Mouse (Mus musculus): ENCODE data around the gene Stt3a. TPM values are rescaled to one million over a fixed set of nuclear protein-coding genes. Genes with fewer than 3 reads are reported as not detected.
A peak's percentile ranks its signal among the peaks of the same experiment; 100 is the strongest.

Gene Stt3a
- 123 and 127 TPM in 2 replicates for polyA plus RNA-seq (2015; fragmentation: Nextera tagmentation; extraction: Ambion mirVana)

DNA sequence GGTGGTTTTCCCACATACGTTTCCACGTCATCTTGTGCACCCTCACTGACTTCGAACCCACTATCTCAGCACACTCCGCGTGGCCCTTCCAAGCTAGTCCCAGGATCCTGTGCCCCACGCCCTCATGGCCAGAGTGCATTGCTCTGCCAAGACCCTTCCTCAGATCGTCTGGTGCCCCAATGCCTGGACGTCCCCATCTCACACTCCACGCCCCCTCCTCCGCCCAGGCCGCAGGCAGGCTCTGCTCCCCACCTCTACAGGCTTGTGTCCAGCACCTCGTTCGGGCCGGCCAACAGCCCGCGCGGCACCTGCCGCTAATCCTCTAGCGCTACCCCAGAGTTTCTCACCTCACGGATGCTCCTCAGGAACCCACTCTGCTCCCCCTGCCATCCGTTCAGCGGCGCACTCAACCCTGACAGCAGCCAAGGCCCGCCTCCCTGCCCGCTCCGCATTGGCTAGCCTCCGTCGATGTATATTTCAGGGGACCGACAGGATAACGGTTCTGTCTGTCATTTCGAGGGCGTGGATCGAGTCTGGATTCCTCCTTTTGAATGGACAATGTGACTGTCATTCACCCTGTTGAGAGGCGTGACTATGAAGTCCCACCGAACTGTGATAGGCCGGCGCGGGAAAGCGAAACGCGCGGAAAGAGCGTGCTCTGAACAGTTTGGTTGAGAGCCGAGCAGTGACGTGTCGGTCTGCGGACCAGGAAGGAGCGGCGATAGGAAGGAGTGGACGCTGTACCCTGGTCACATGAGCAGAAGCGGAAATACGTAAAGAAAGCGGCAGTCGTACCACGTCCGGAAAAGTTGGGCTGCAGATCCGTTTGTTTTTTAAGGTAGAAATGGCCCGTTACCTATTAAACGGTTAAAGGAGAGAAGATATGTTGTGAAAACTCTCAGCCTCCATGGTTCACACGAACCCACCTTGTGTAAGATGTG lies at the start of gene Stt3a:
Gene Stt3a, minus strand, starts transcription at position 477 of the 941 bp plus-strand sequence.
- H3K27me3 ChIP-seq (ENCODE audit: control insufficient read depth, insufficient read depth, low read length): no peaks in the 10 kb centered on the region
- H3K4me1 ChIP-seq (ENCODE audit: control insufficient read depth, insufficient read depth, low read length): peaks cover 16% of the 10 kb centered on the region
- no peaks in the 10 kb centered on the region for H3K9me3 ChIP-seq (replicated peaks; ENCODE audit: control insufficient read depth, low read length)
- peaks cover 6% of the 10 kb centered on the region for H3K36me3 ChIP-seq (ENCODE audit: control insufficient read depth, insufficient read depth)
- peak within 1 kb of the TSS; percentile 91 for H3K4me2 ChIP-seq (ENCODE audit: low read depth, low read length)
- peak within 1 kb of the TSS; percentile 95 for H3K27ac ChIP-seq (ENCODE audit: low read length)
- H3K9ac ChIP-seq (ENCODE audit: low read length): peak within 1 kb of the TSS; percentile 94
- ATAC-seq (replicated peaks; ENCODE audit: extremely low read depth, insufficient read depth, low FRiP score): peak; percentile 100
- peak within 1 kb of the TSS; percentile 93 for H3K4me3 ChIP-seq (ENCODE audit: low read length)
- under 1% methylated on average over 60 of the region's 60 CpGs for WGBS

DNA sequence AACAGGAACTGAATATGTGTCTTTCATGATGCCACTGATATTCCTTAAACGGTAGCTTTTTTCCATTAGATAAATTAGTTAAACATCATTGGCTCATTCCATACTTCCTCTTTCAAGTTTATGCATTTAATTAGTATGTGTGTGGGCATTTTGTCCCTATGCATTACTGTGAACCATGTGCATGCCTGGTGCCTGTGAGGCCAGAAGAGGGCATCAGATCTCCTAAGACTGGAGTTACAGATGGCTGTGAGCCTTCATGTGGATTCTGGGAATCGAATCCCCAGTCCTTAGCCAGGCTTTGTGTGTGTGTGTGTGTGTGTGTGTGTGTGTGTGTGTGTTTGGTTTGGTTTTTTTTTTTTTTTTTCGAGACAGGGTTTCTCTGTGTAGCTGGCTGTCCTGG lies 47.0 kb upstream of the Stt3a start:
- H3K36me3 ChIP-seq (ENCODE audit: control insufficient read depth, insufficient read depth): no peaks in the 10 kb centered on the region
- no peak for ATAC-seq (replicated peaks; ENCODE audit: extremely low read depth, insufficient read depth, low FRiP score)
- H3K4me1 ChIP-seq (ENCODE audit: control insufficient read depth, insufficient read depth, low read length): no peaks in the 10 kb centered on the region
- H3K9ac ChIP-seq (ENCODE audit: low read length): no peak overlapping the region
- H3K27ac ChIP-seq (ENCODE audit: low read length): no peak overlapping the region
- no peak overlapping the region for H3K4me3 ChIP-seq (ENCODE audit: low read length)
- WGBS: 70% methylated on average over 3 of the region's 3 CpGs
- no peaks in the 10 kb centered on the region for H3K27me3 ChIP-seq (ENCODE audit: control insufficient read depth, insufficient read depth, low read length)
- no peaks in the 10 kb centered on the region for H3K9me3 ChIP-seq (replicated peaks; ENCODE audit: control insufficient read depth, low read length)
- H3K4me2 ChIP-seq (ENCODE audit: low read depth, low read length): no peak overlapping the region

DNA sequence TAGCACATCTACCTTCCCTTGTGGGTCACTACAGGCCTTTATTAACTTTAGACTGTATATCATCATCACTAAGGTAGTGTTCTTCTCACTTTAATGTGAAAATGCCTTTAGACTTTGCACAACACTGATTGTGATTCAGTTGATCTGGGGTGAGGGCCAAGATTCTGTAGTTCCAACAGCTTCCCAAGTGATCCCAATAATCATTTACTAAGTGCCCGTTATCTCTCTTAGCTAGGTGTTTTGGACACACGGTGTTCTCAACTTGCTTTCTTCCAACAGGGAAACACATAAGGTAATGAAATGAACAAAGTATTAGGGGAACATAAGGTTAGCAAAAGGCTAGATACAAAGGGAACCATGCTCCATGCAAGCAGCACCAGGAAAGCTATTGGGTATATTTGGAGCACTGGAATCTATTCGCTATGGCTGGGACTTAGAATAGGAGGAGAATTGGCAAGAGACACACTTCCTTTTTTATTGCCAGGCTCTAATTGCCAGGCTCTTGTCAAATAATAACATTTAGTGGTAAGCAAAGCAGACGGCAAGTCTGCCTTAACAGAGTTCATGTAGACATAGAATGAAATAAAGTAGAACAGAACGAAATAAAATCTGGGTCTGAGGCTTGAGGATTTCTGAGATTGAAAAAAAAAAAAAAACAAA lies 40.8 kb upstream of the Stt3a start:
- no peaks in the 10 kb centered on the region for H3K27me3 ChIP-seq (ENCODE audit: control insufficient read depth, insufficient read depth, low read length)
- no peaks in the 10 kb centered on the region for H3K36me3 ChIP-seq (ENCODE audit: control insufficient read depth, insufficient read depth)
- no peak overlapping the region for H3K9ac ChIP-seq (ENCODE audit: low read length)
- H3K27ac ChIP-seq (ENCODE audit: low read length): no peak overlapping the region
- WGBS: 72% methylated on average over 5 of the region's 5 CpGs
- H3K4me3 ChIP-seq (ENCODE audit: low read length): no peak overlapping the region
- ATAC-seq (replicated peaks; ENCODE audit: extremely low read depth, insufficient read depth, low FRiP score): no peak
- H3K4me2 ChIP-seq (ENCODE audit: low read depth, low read length): no peak overlapping the region
- no peaks in the 10 kb centered on the region for H3K4me1 ChIP-seq (ENCODE audit: control insufficient read depth, insufficient read depth, low read length)
- no peaks in the 10 kb centered on the region for H3K9me3 ChIP-seq (replicated peaks; ENCODE audit: control insufficient read depth, low read length)

DNA sequence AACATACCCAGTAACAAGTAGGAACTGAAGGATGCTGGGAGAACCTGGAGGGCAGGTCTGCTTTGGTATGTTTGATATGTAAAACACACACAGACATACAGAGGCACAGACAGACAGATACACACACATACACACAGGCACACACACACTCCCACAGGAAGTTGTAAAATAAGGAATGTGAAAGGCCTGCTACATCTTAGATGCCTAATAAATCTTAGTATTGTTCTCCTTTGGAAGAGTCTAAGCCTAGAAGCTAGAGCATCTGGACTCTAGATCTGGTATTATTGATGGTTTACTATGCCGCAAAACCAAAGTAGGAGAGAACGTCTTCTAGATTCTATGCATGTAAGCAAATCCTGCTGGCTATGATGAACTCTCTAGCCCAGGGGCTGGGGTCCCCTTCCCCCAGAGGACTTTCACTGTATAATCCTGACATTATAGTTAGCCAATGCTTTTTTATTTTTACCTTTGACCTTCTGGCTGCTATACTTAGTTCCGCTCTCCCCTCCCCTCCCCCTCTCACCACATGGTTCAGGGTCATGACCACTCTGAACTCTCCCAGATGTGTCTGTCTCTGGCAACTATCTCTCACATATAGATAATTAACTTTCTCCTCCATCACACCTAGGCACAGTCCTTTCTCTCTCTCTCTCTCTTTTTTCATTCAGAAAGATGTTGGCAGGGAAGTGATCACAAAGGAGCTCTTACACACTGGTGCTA lies 37.9 kb upstream of the Stt3a start:
- no peaks in the 10 kb centered on the region for H3K27me3 ChIP-seq (ENCODE audit: control insufficient read depth, insufficient read depth, low read length)
- 82% methylated on average over 3 of the region's 3 CpGs for WGBS
- H3K4me1 ChIP-seq (ENCODE audit: control insufficient read depth, insufficient read depth, low read length): no peaks in the 10 kb centered on the region
- no peak overlapping the region for H3K27ac ChIP-seq (ENCODE audit: low read length)
- H3K9me3 ChIP-seq (replicated peaks; ENCODE audit: control insufficient read depth, low read length): no peaks in the 10 kb centered on the region
- H3K36me3 ChIP-seq (ENCODE audit: control insufficient read depth, insufficient read depth): no peaks in the 10 kb centered on the region
- no peak overlapping the region for H3K9ac ChIP-seq (ENCODE audit: low read length)
- no peak overlapping the region for H3K4me2 ChIP-seq (ENCODE audit: low read depth, low read length)
- no peak for ATAC-seq (replicated peaks; ENCODE audit: extremely low read depth, insufficient read depth, low FRiP score)
- H3K4me3 ChIP-seq (ENCODE audit: low read length): no peak overlapping the region

DNA sequence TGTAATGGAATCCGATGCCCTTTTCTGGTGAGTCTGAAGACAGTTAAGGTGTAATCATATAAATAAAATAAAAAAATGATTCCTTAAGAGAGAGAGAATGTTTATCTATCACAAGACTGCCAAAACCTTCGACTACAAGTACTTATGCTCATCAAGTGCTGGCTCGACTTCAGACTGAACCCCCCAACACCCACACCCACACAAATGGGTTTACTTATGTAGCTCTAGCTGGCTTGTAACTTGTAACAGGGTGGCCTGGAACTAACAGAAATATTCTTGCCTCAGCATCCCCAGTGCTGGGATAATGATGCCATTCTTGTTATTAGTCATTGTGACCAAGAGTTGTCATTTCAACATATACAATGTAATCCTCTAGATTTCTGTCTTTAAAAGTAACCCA lies 36.4 kb upstream of the Stt3a start:
- no peaks in the 10 kb centered on the region for H3K27me3 ChIP-seq (ENCODE audit: control insufficient read depth, insufficient read depth, low read length)
- ATAC-seq (replicated peaks; ENCODE audit: extremely low read depth, insufficient read depth, low FRiP score): no peak
- 68% methylated on average over 3 of the region's 3 CpGs for WGBS

DNA sequence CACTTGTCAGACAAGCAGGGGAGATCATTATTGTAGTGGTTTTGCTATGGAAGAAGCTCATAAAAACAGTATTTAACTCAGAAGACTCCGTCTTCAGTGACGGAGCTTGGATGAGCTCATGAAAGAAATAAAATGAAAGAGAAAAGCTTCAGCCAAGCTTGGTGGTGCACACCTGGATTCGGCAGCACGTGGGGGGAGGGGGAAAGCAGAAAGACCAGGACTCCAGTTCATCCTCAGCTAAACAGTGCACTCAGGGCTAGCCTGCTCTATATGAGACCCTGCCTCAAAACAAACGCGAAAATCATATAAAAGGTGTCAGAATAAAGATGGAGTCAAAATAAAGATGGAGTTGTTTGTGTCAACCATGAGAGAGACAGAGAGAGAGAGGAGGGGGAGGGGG lies 35.9 kb upstream of the Stt3a start:
- Histone ChIP-seq H3K27me3 (ENCODE audit: control insufficient read depth, insufficient read depth, low read length) (no peaks in the 10 kb centered on the region), H3K9me3 (replicated peaks; ENCODE audit: control insufficient read depth, low read length) (no peaks in the 10 kb centered on the region), H3K9ac (ENCODE audit: low read length) (no peak overlapping the region), H3K27ac (ENCODE audit: low read length) (no peak overlapping the region), H3K4me3 (ENCODE audit: low read length) (no peak overlapping the region), H3K4me2 (ENCODE audit: low read depth, low read length) (no peak overlapping the region), H3K36me3 (ENCODE audit: control insufficient read depth, insufficient read depth) (no peaks in the 10 kb centered on the region), H3K4me1 (ENCODE audit: control insufficient read depth, insufficient read depth, low read length) (no peaks in the 10 kb centered on the region)
- no peak for ATAC-seq (replicated peaks; ENCODE audit: extremely low read depth, insufficient read depth, low FRiP score)
- WGBS: 75% methylated on average over 6 of the region's 6 CpGs

More for the DNA sequence above, 36.4 kb upstream of the Stt3a start:
- Histone ChIP-seq H3K27ac (ENCODE audit: low read length) (no peak overlapping the region), H3K4me3 (ENCODE audit: low read length) (no peak overlapping the region), H3K9ac (ENCODE audit: low read length) (no peak overlapping the region), H3K9me3 (replicated peaks; ENCODE audit: control insufficient read depth, low read length) (no peaks in the 10 kb centered on the region), H3K36me3 (ENCODE audit: control insufficient read depth, insufficient read depth) (no peaks in the 10 kb centered on the region), H3K4me1 (ENCODE audit: control insufficient read depth, insufficient read depth, low read length) (no peaks in the 10 kb centered on the region), H3K4me2 (ENCODE audit: low read depth, low read length) (no peak overlapping the region)

DNA sequence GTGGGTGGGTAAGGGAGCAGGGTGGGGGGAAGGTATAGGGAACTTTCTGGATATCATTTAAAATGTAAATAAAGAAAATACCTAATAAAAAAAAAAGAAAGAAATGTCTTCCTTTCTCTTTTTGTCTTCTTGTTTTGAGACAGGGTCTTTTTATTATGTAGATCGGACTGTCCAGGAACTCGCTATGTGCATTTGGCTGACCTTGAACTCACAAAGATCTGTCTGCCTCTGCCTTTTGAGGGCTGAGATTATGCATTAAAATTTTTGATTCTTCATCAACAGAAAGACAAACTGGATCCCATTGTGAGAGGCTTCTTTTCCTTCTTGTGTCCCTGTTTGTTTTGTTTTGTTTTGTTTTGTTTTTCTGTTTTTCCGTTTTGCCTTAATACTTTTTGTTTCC lies 35.5 kb upstream of the Stt3a start:
- 81% methylated on average over 3 of the region's 3 CpGs for WGBS
- Histone ChIP-seq H3K4me1 (ENCODE audit: control insufficient read depth, insufficient read depth, low read length) (no peaks in the 10 kb centered on the region), H3K9me3 (replicated peaks; ENCODE audit: control insufficient read depth, low read length) (no peaks in the 10 kb centered on the region), H3K9ac (ENCODE audit: low read length) (no peak overlapping the region), H3K4me3 (ENCODE audit: low read length) (no peak overlapping the region), H3K27ac (ENCODE audit: low read length) (no peak overlapping the region), H3K27me3 (ENCODE audit: control insufficient read depth, insufficient read depth, low read length) (no peaks in the 10 kb centered on the region), H3K4me2 (ENCODE audit: low read depth, low read length) (no peak overlapping the region), H3K36me3 (ENCODE audit: control insufficient read depth, insufficient read depth) (no peaks in the 10 kb centered on the region)
- ATAC-seq (replicated peaks; ENCODE audit: extremely low read depth, insufficient read depth, low FRiP score): no peak

DNA sequence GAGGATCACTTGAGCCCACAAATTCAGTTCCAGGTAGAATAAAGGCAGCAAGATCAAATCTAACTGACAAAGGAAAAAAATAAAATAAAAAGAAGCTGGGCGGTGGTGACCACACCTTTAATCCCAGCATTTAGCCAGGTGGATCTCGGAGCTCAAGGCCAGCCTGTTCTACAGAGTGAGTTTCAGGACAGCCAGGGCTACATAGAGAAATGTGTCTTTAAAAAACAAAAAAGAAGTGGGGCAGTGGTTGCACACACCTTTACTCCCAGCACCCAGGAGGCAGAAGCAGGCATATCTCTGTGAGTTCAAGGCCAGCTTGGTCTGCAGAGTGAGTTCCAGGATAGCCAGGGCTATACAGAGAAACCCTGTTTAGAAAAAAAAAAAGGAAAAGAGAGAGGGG lies 34.5 kb upstream of the Stt3a start:
- Histone ChIP-seq H3K9me3 (replicated peaks; ENCODE audit: control insufficient read depth, low read length) (no peaks in the 10 kb centered on the region), H3K4me2 (ENCODE audit: low read depth, low read length) (no peak overlapping the region), H3K27me3 (ENCODE audit: control insufficient read depth, insufficient read depth, low read length) (no peaks in the 10 kb centered on the region), H3K4me3 (ENCODE audit: low read length) (no peak overlapping the region), H3K36me3 (ENCODE audit: control insufficient read depth, insufficient read depth) (no peaks in the 10 kb centered on the region), H3K9ac (ENCODE audit: low read length) (no peak overlapping the region), H3K27ac (ENCODE audit: low read length) (no peak overlapping the region), H3K4me1 (ENCODE audit: control insufficient read depth, insufficient read depth, low read length) (no peaks in the 10 kb centered on the region)
- ATAC-seq (replicated peaks; ENCODE audit: extremely low read depth, insufficient read depth, low FRiP score): no peak
- WGBS: 76% methylated on average over 2 of the region's 2 CpGs
